Mouse (Mus musculus): ENCODE results near the gene Wwp2. TPM values are rescaled to one million over a fixed set of nuclear protein-coding genes. Genes with fewer than 3 reads are reported as not detected.
"Not testable (repeated sequence)": the region's sequence is repeated elsewhere in the genome, so short reads cannot be mapped to it uniquely, and the experiment has no call there.

Gene Wwp2
- total and polyA plus RNA-seq, 3 experiments, result 21.8 to 31.5 TPM; not detected in 1

- DNase-seq (ENCODE audit: low read depth, low spot score), result no peak
- Histone ChIP-seq H3K4me1 (ENCODE audit: control insufficient read depth in 1 of 2, insufficient read depth in 2 of 2, low read length in 2 of 2) (no peaks in the 10 kb centered on the region), H3K79me2 (ENCODE audit: control insufficient read depth, insufficient read depth, low read length, poor library complexity) (no peaks in the 10 kb centered on the region), H3K27me3 (ENCODE audit: control insufficient read depth in 1 of 2, insufficient read depth in 2 of 2, low read length in 2 of 2) (no peaks in the 10 kb centered on the region), H3K9me3 (replicated peaks; ENCODE audit: insufficient read depth, low read length) (no peaks in the 10 kb centered on the region), H3K27ac (ENCODE audit: control insufficient read depth, low read depth, low read length) (no peak overlapping the region), H3K9ac (ENCODE audit: control insufficient read depth, low read depth, low read length, poor library complexity, severe bottlenecking) (no peak overlapping the region), H3K4me3 (ENCODE audit: control insufficient read depth in 1 of 2, insufficient read depth in 1 of 2, low read depth in 2 of 2, low read length in 2 of 2) (no peak overlapping the region), H3K36me3 (ENCODE audit: control insufficient read depth in 1 of 2, insufficient read depth in 2 of 2, low read length in 2 of 2) (peaks cover 0 to 2% of the 10 kb centered on the region in 2 experiments; a peak in 2 of 4 replicates)
- no peak for TF ChIP-seq UBTF (IDR thresholded peaks at IDR 0.05; ENCODE audit: borderline replicate concordance, insufficient read depth, low read depth, low read length)
- no peak for TF ChIP-seq EP300 (IDR thresholded peaks at IDR 0.05; ENCODE audit: low read depth in 1 of 2, low read length in 2 of 2)
- TF ChIP-seq CHD1 (IDR thresholded peaks at IDR 0.05; ENCODE audit: low read depth, low read length), result no peak
- no peak for TF ChIP-seq CTCF (IDR thresholded peaks at IDR 0.05 in 2 of 3, conservative IDR thresholded peaks at IDR 0.05 in 1 of 3; ENCODE audit: control insufficient read depth in 1 of 3, insufficient read depth in 1 of 3, low read depth in 2 of 3, low read length in 3 of 3, poor library complexity in 1 of 3, severe bottlenecking in 1 of 3)
- TF ChIP-seq MYB (IDR thresholded peaks at IDR 0.05; ENCODE audit: low read depth, low read length), result no peak
- no peak for TF ChIP-seq GABPA (IDR thresholded peaks at IDR 0.05; ENCODE audit: low read depth, low read length)
These were observed 37.2 kb downstream of the Wwp2 start for GRCm38 (mm10) chr8:107473369-107473768.

- no peaks in the 10 kb centered on the region for H3K27me3 ChIP-seq (ENCODE audit: control insufficient read depth in 1 of 2, insufficient read depth in 2 of 2, low read length in 2 of 2)
- H3K9me3 ChIP-seq (replicated peaks; ENCODE audit: insufficient read depth, low read length), result no peaks in the 10 kb centered on the region
- no peak overlapping the region for H3K4me3 ChIP-seq (ENCODE audit: control insufficient read depth in 1 of 2, insufficient read depth in 1 of 2, low read depth in 2 of 2, low read length in 2 of 2)
- DNase-seq (ENCODE audit: low read depth, low spot score), result no peak
- no peaks in the 10 kb centered on the region for H3K79me2 ChIP-seq (ENCODE audit: control insufficient read depth, insufficient read depth, low read length, poor library complexity)
- no peak overlapping the region for H3K9ac ChIP-seq (ENCODE audit: control insufficient read depth, low read depth, low read length, poor library complexity, severe bottlenecking)
- no peaks in the 10 kb centered on the region for H3K4me1 ChIP-seq (ENCODE audit: control insufficient read depth in 1 of 2, insufficient read depth in 2 of 2, low read length in 2 of 2)
- peaks cover 0 to 2% of the 10 kb centered on the region in 2 experiments; a peak in 1 of 4 replicates for H3K36me3 ChIP-seq (ENCODE audit: control insufficient read depth in 1 of 2, insufficient read depth in 2 of 2, low read length in 2 of 2)
- no peak for TF ChIP-seq SIN3A (IDR thresholded peaks at IDR 0.05; ENCODE audit: low read length)
- TF ChIP-seq ZC3H11A (IDR thresholded peaks at IDR 0.05; ENCODE audit: low read depth, low read length), result no peak
- no peak for TF ChIP-seq MEF2A (IDR thresholded peaks at IDR 0.05; ENCODE audit: extremely low read depth, insufficient replicate concordance, low read depth, low read length, poor library complexity, severe bottlenecking)
- no peak for TF ChIP-seq ETS1 (IDR thresholded peaks at IDR 0.05; ENCODE audit: low read depth, low read length)
- TF ChIP-seq ZNF384 (IDR thresholded peaks at IDR 0.05; ENCODE audit: low read depth, low read length), result no peak
- no peak for TF ChIP-seq MYB (IDR thresholded peaks at IDR 0.05; ENCODE audit: low read depth, low read length)
- H3K27ac ChIP-seq (ENCODE audit: control insufficient read depth, low read depth, low read length), result no peak overlapping the region
These were observed 39.4 kb downstream of the Wwp2 start for GRCm38 (mm10) chr8:107475613-107476012.

- H3K36me3 ChIP-seq (ENCODE audit: control insufficient read depth in 1 of 2, insufficient read depth in 2 of 2, low read length in 2 of 2); H3K4me1 ChIP-seq (ENCODE audit: control insufficient read depth in 1 of 2, insufficient read depth in 2 of 2, low read length in 2 of 2); H3K27me3 ChIP-seq (ENCODE audit: control insufficient read depth in 1 of 2, insufficient read depth in 2 of 2, low read length in 2 of 2); DNase-seq (ENCODE audit: low read depth, low spot score); H3K79me2 ChIP-seq (ENCODE audit: control insufficient read depth, insufficient read depth, low read length, poor library complexity); H3K9me3 ChIP-seq (replicated peaks; ENCODE audit: insufficient read depth, low read length); H3K4me3 ChIP-seq (ENCODE audit: control insufficient read depth in 1 of 2, insufficient read depth in 1 of 2, low read depth in 2 of 2, low read length in 2 of 2); H3K9ac ChIP-seq (ENCODE audit: control insufficient read depth, low read depth, low read length, poor library complexity, severe bottlenecking); H3K27ac ChIP-seq (ENCODE audit: control insufficient read depth, low read depth, low read length): not testable (repeated sequence)
These were observed 40.6 kb downstream of the Wwp2 start for GRCm38 (mm10) chr8:107476786-107477185.

All from MEL (cell line).